Mouse (Mus musculus) spleen, adult 2 months (tissue): ENCODE data around the gene Hist1h2bf.
"Not testable (repeated sequence)": the region's sequence is repeated elsewhere in the genome, so short reads cannot be mapped to it uniquely, and the experiment has no call there.

Experiments used
- CTCF ChIP-seq: fragments of 200-500 bp; IDR thresholded peaks from 2 replicates; pipeline ENCODE4 v1.5.1; 2011; ENCODE audit warnings: mild to moderate bottlenecking, inconsistent platforms; ENCODE audit not compliant: insufficient read depth, insufficient read length, insufficient replicate concordance; ENCODE audit errors: extremely low read depth
- POLR2A ChIP-seq: fragments of 200-500 bp; IDR thresholded peaks from 2 replicates; pipeline ENCODE4 v1.6.1; 2011; ENCODE audit warnings: low read depth, low read length, inconsistent platforms

- TF ChIP-seq POLR2A, CTCF: not testable (repeated sequence)
Measured at GRCm38 (mm10) chr13:23573898-23574524, at the start of gene Hist1h2bf, which contains the start of gene Hist1h2ad.
